Mouse (Mus musculus): ENCODE results near the gene Hoxa2. TPM values are rescaled to one million over a fixed set of nuclear protein-coding genes. Genes with fewer than 3 reads are reported as not detected.

Gene Hoxa2
- polyA plus RNA-seq, 1 experiment from 2014 or later = 0.14 TPM

- no peak overlapping the region for H3K4me3 ChIP-seq (ENCODE audit: low read depth, low read length)
- no peaks in the 10 kb centered on the region for H3K9me3 ChIP-seq (ENCODE audit: control insufficient read depth, low read length)
- H3K27me3 ChIP-seq (ENCODE audit: control insufficient read depth, insufficient read depth, low read length) = peaks cover 100% of the 10 kb centered on the region
- no peak overlapping the region for H3K4me2 ChIP-seq
- no peak overlapping the region for H3K27ac ChIP-seq (ENCODE audit: low read depth, low read length)
- ATAC-seq (ENCODE audit: low FRiP score) = no peak
- WGBS = 3% methylated on average over 1 of the region's 1 CpGs
- H3K4me1 ChIP-seq (ENCODE audit: control insufficient read depth, insufficient read depth, low read length) = no peaks in the 10 kb centered on the region
- H3K36me3 ChIP-seq (ENCODE audit: control insufficient read depth, insufficient read depth, low read length) = no peaks in the 10 kb centered on the region
- DNase-seq (ENCODE audit: low spot score, missing footprints) = no peak
- no peak overlapping the region for H3K9ac ChIP-seq (ENCODE audit: low read length)
These were observed 18.2 kb upstream of the Hoxa2 start for GRCm38 (mm10) chr6:52182793-52183192.

GRCm38 (mm10) chr6:52182030-52182429 lies 17.4 kb upstream of the Hoxa2 start:
- Histone ChIP-seq H3K27ac (ENCODE audit: low read depth, low read length) (no peak overlapping the region), H3K4me1 (ENCODE audit: control insufficient read depth, insufficient read depth, low read length) (no peaks in the 10 kb centered on the region), H3K4me2 (no peak overlapping the region), H3K27me3 (ENCODE audit: control insufficient read depth, insufficient read depth, low read length) (peaks cover 100% of the 10 kb centered on the region), H3K9ac (ENCODE audit: low read length) (no peak overlapping the region), H3K9me3 (ENCODE audit: control insufficient read depth, low read length) (no peaks in the 10 kb centered on the region), H3K4me3 (ENCODE audit: low read depth, low read length) (no peak overlapping the region), H3K36me3 (ENCODE audit: control insufficient read depth, insufficient read depth, low read length) (no peaks in the 10 kb centered on the region)
- DNase-seq (ENCODE audit: low spot score, missing footprints) = no peak
- no peak for ATAC-seq (ENCODE audit: low FRiP score)
- 15% methylated on average over 2 of the region's 2 CpGs for WGBS

GRCm38 (mm10) chr6:52180726-52181125 lies 16.1 kb upstream of the Hoxa2 start:
- no peak overlapping the region for H3K9ac ChIP-seq (ENCODE audit: low read length)
- no peak overlapping the region for H3K27ac ChIP-seq (ENCODE audit: low read depth, low read length)
- no peak overlapping the region for H3K4me2 ChIP-seq
- DNase-seq (ENCODE audit: low spot score, missing footprints) (no peak), ATAC-seq (ENCODE audit: low FRiP score) (no peak)
- 8% methylated on average over 3 of the region's 3 CpGs for WGBS
- H3K27me3 ChIP-seq (ENCODE audit: control insufficient read depth, insufficient read depth, low read length) = peaks cover 100% of the 10 kb centered on the region
- no peaks in the 10 kb centered on the region for H3K9me3 ChIP-seq (ENCODE audit: control insufficient read depth, low read length)
- H3K4me1 ChIP-seq (ENCODE audit: control insufficient read depth, insufficient read depth, low read length) = no peaks in the 10 kb centered on the region
- H3K36me3 ChIP-seq (ENCODE audit: control insufficient read depth, insufficient read depth, low read length) = no peaks in the 10 kb centered on the region
- no peak overlapping the region for H3K4me3 ChIP-seq (ENCODE audit: low read depth, low read length)

GRCm38 (mm10) chr6:52180213-52180710 lies 15.6 kb upstream of the Hoxa2 start:
- Histone ChIP-seq H3K4me2 (no peak overlapping the region), H3K4me1 (ENCODE audit: control insufficient read depth, insufficient read depth, low read length) (no peaks in the 10 kb centered on the region), H3K9ac (ENCODE audit: low read length) (no peak overlapping the region), H3K4me3 (ENCODE audit: low read depth, low read length) (no peak overlapping the region), H3K36me3 (ENCODE audit: control insufficient read depth, insufficient read depth, low read length) (no peaks in the 10 kb centered on the region), H3K27me3 (ENCODE audit: control insufficient read depth, insufficient read depth, low read length) (peaks cover 100% of the 10 kb centered on the region), H3K9me3 (ENCODE audit: control insufficient read depth, low read length) (no peaks in the 10 kb centered on the region), H3K27ac (ENCODE audit: low read depth, low read length) (no peak overlapping the region)
- DNase-seq (ENCODE audit: low spot score, missing footprints) (no peak), ATAC-seq (ENCODE audit: low FRiP score) (no peak)
- WGBS = 3% methylated on average over 11 of the region's 11 CpGs

- DNase-seq (ENCODE audit: low spot score, missing footprints) = no peak
- no peak for ATAC-seq (ENCODE audit: low FRiP score)
- Histone ChIP-seq H3K9ac (ENCODE audit: low read length) (no peak overlapping the region), H3K27ac (ENCODE audit: low read depth, low read length) (no peak overlapping the region), H3K9me3 (ENCODE audit: control insufficient read depth, low read length) (no peaks in the 10 kb centered on the region), H3K27me3 (ENCODE audit: control insufficient read depth, insufficient read depth, low read length) (peaks cover 100% of the 10 kb centered on the region), H3K4me1 (ENCODE audit: control insufficient read depth, insufficient read depth, low read length) (no peaks in the 10 kb centered on the region), H3K36me3 (ENCODE audit: control insufficient read depth, insufficient read depth, low read length) (no peaks in the 10 kb centered on the region), H3K4me2 (no peak overlapping the region), H3K4me3 (ENCODE audit: low read depth, low read length) (no peak overlapping the region)
- WGBS = under 1% methylated on average over 10 of the region's 10 CpGs
These were observed 15.1 kb upstream of the Hoxa2 start for GRCm38 (mm10) chr6:52179690-52180089.

- no peak for ATAC-seq (ENCODE audit: low FRiP score)
- WGBS = 0% methylated on average over 4 of the region's 4 CpGs
- no peak for DNase-seq (ENCODE audit: low spot score, missing footprints)
- peaks cover 98% of the 10 kb centered on the region for H3K27me3 ChIP-seq (ENCODE audit: control insufficient read depth, insufficient read depth, low read length)
- no peak overlapping the region for H3K27ac ChIP-seq (ENCODE audit: low read depth, low read length)
- H3K4me1 ChIP-seq (ENCODE audit: control insufficient read depth, insufficient read depth, low read length) = no peaks in the 10 kb centered on the region
- H3K4me2 ChIP-seq = no peak overlapping the region
- no peaks in the 10 kb centered on the region for H3K9me3 ChIP-seq (ENCODE audit: control insufficient read depth, low read length)
- H3K36me3 ChIP-seq (ENCODE audit: control insufficient read depth, insufficient read depth, low read length) = no peaks in the 10 kb centered on the region
- no peak overlapping the region for H3K4me3 ChIP-seq (ENCODE audit: low read depth, low read length)
- no peak overlapping the region for H3K9ac ChIP-seq (ENCODE audit: low read length)
These were observed 14.5 kb upstream of the Hoxa2 start for GRCm38 (mm10) chr6:52178918-52179665.

GRCm38 (mm10) chr6:52177806-52178205 lies 13.2 kb upstream of the Hoxa2 start:
- DNase-seq (ENCODE audit: low spot score, missing footprints) (no peak), ATAC-seq (ENCODE audit: low FRiP score) (no peak)
- H3K9ac ChIP-seq (ENCODE audit: low read length) = no peak overlapping the region

GRCm38 (mm10) chr6:52177061-52177735 lies 12.6 kb upstream of the Hoxa2 start, which contains the start of gene 5730596B20Rik:
Gene 5730596B20Rik, plus strand, starts transcription at chr6:52177498.
- ATAC-seq (ENCODE audit: low FRiP score) (no peak), DNase-seq (ENCODE audit: low spot score, missing footprints) (no peak)
- Histone ChIP-seq H3K4me1 (ENCODE audit: control insufficient read depth, insufficient read depth, low read length) (peaks cover 3% of the 10 kb centered on the region; the same call in 1 of the 2 replicates), H3K4me3 (ENCODE audit: low read depth, low read length) (no peak within 1 kb of the TSS), H3K4me2 (no peak within 1 kb of the TSS), H3K9ac (ENCODE audit: low read length) (no peak within 1 kb of the TSS), H3K36me3 (ENCODE audit: control insufficient read depth, insufficient read depth, low read length) (no peaks in the 10 kb centered on the region), H3K27ac (ENCODE audit: low read depth, low read length) (no peak within 1 kb of the TSS), H3K27me3 (ENCODE audit: control insufficient read depth, insufficient read depth, low read length) (peaks cover 98% of the 10 kb centered on the region), H3K9me3 (ENCODE audit: control insufficient read depth, low read length) (no peaks in the 10 kb centered on the region)
- WGBS = 1% methylated on average over 36 of the region's 36 CpGs

More at GRCm38 (mm10) chr6:52177806-52178205, 13.2 kb upstream of the Hoxa2 start:
- WGBS = 1% methylated on average over 9 of the region's 9 CpGs
- H3K36me3 ChIP-seq (ENCODE audit: control insufficient read depth, insufficient read depth, low read length) = no peaks in the 10 kb centered on the region
- no peaks in the 10 kb centered on the region for H3K4me1 ChIP-seq (ENCODE audit: control insufficient read depth, insufficient read depth, low read length)
- H3K4me2 ChIP-seq = no peak overlapping the region
- H3K27ac ChIP-seq (ENCODE audit: low read depth, low read length) = no peak overlapping the region
- no peak overlapping the region for H3K4me3 ChIP-seq (ENCODE audit: low read depth, low read length)
- peaks cover 98% of the 10 kb centered on the region for H3K27me3 ChIP-seq (ENCODE audit: control insufficient read depth, insufficient read depth, low read length)
- no peaks in the 10 kb centered on the region for H3K9me3 ChIP-seq (ENCODE audit: control insufficient read depth, low read length)

- no peaks in the 10 kb centered on the region for H3K36me3 ChIP-seq (ENCODE audit: control insufficient read depth, insufficient read depth, low read length)
- no peak overlapping the region for H3K9ac ChIP-seq (ENCODE audit: low read length)
- no peak overlapping the region for H3K27ac ChIP-seq (ENCODE audit: low read depth, low read length)
- no peak overlapping the region for H3K4me2 ChIP-seq
- no peak overlapping the region for H3K4me3 ChIP-seq (ENCODE audit: low read depth, low read length)
- peaks cover 3% of the 10 kb centered on the region; the same call in 1 of the 2 replicates for H3K4me1 ChIP-seq (ENCODE audit: control insufficient read depth, insufficient read depth, low read length)
- no peaks in the 10 kb centered on the region for H3K9me3 ChIP-seq (ENCODE audit: control insufficient read depth, low read length)
- H3K27me3 ChIP-seq (ENCODE audit: control insufficient read depth, insufficient read depth, low read length) = peaks cover 98% of the 10 kb centered on the region
- no peak for DNase-seq (ENCODE audit: low spot score, missing footprints)
- no peak for ATAC-seq (ENCODE audit: low FRiP score)
- 2% methylated on average over 6 of the region's 6 CpGs for WGBS
These were observed 11.8 kb upstream of the Hoxa2 start for GRCm38 (mm10) chr6:52176391-52176790.
